Mouse (Mus musculus): ENCODE data around the gene Mlh3. TPM values are rescaled to one million over a fixed set of nuclear protein-coding genes. Genes with fewer than 3 reads are reported as not detected.

Mlh3 gene
- polyA plus RNA-seq, 1 experiment from 2014 or later = 4.0 TPM

- Histone ChIP-seq H3K36me3 (peaks cover 11% of the 10 kb centered on the region), H3K4me2 (no peak overlapping the region), H3K9ac (no peak overlapping the region), H3K27me3 (replicated peaks) (no peaks in the 10 kb centered on the region), H3K4me1 (peaks cover 6% of the 10 kb centered on the region), H3K4me3 (no peak overlapping the region), H3K9me3 (replicated peaks) (no peaks in the 10 kb centered on the region), H3K27ac (no peak overlapping the region)
- 73% methylated on average over 10 of the region's 10 CpGs for WGBS (ENCODE audit: insufficient replicate concordance)
- no peak for ATAC-seq
These were observed 7.9 kb downstream of the Mlh3 start for GRCm38 (mm10) chr12:85262489-85262888.

- H3K4me2 ChIP-seq = peak overlapping the region; percentile 1; the same call in 1 of the 2 replicates
- H3K27me3 ChIP-seq (replicated peaks) = no peaks in the 10 kb centered on the region
- WGBS (ENCODE audit: insufficient replicate concordance) = 25% methylated on average over 7 of the region's 7 CpGs
- no peak for ATAC-seq
- peaks cover 11% of the 10 kb centered on the region for H3K36me3 ChIP-seq
- no peak overlapping the region for H3K4me3 ChIP-seq
- H3K9ac ChIP-seq = no peak overlapping the region
- peak overlapping the region; percentile 39 for H3K27ac ChIP-seq
- no peaks in the 10 kb centered on the region for H3K9me3 ChIP-seq (replicated peaks)
- H3K4me1 ChIP-seq = peaks cover 21% of the 10 kb centered on the region
These were observed 13.3 kb downstream of the Mlh3 start for GRCm38 (mm10) chr12:85257008-85257639.

- 0 out of 2 replicates have a peak overlapping the region, but pooled peaks have one; percentile 37 for H3K27ac ChIP-seq
- ATAC-seq = no peak
- no peak overlapping the region for H3K4me2 ChIP-seq
- no peaks in the 10 kb centered on the region for H3K9me3 ChIP-seq (replicated peaks)
- H3K27me3 ChIP-seq (replicated peaks) = no peaks in the 10 kb centered on the region
- 60% methylated on average over 7 of the region's 7 CpGs for WGBS (ENCODE audit: insufficient replicate concordance)
- H3K9ac ChIP-seq = no peak overlapping the region
- H3K4me3 ChIP-seq = no peak overlapping the region
- H3K4me1 ChIP-seq = peaks cover 21% of the 10 kb centered on the region
- H3K36me3 ChIP-seq = peaks cover 11% of the 10 kb centered on the region
These were observed 14.2 kb downstream of the Mlh3 start for GRCm38 (mm10) chr12:85256074-85256751.

DNA sequence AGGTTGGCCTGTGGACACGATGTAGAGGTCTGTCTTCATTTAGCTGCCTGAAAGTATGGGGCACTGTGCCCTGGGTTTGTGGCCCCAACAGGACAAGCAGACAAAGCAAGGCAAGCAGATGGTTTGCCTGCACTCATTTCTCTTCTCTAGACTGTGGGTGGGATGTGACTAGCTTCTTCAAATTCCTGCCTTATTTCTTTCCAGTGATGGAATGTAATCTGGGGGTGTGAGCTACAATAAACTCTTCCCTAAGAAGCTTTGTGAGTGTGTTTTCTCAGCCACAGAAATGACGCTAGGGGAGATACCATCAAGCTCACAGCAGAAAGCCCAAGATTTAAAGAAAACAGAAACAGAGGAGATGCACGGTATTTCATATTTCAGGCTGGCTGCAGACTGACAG is 18.3 kb downstream of the Mlh3 start:
- no peak overlapping the region for H3K9ac ChIP-seq
- H3K36me3 ChIP-seq = peaks cover 8% of the 10 kb centered on the region
- no peak overlapping the region for H3K4me2 ChIP-seq
- peaks cover 11% of the 10 kb centered on the region for H3K4me1 ChIP-seq
- H3K27ac ChIP-seq = no peak overlapping the region
- H3K27me3 ChIP-seq (replicated peaks) = no peaks in the 10 kb centered on the region
- no peak overlapping the region for H3K4me3 ChIP-seq
- ATAC-seq = no peak
- 0 out of 2 replicates have a peak, but pooled peaks cover 4% of the 10 kb centered on the region for H3K9me3 ChIP-seq (replicated peaks)
- 73% methylated on average over 3 of the region's 3 CpGs for WGBS (ENCODE audit: insufficient replicate concordance)

DNA sequence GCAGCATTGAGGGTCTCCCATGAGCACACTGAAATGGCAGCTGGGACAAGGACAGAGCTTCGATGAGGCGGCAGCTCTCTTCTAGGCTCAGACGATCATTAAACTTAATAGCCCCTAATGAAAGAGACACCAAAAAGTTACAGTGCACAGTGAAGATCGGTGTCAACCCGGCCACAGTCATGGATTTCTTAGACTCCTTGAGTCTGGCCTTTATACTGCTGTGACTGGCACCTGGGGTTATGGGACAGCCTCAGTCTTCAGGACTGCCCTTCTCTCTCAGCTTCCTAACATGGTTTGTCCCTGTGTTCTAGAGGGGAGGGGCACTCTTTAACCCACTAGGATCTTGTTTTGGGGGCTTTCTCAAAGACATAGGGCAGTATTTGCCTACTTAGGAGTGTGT is 32.8 kb downstream of the Mlh3 start:
- Histone ChIP-seq H3K4me3 (no peak overlapping the region), H3K27ac (no peak overlapping the region), H3K9me3 (replicated peaks) (no peaks in the 10 kb centered on the region), H3K9ac (no peak overlapping the region), H3K36me3 (peaks cover 17% of the 10 kb centered on the region), H3K4me2 (no peak overlapping the region), H3K27me3 (replicated peaks) (no peaks in the 10 kb centered on the region), H3K4me1 (peaks cover 7% of the 10 kb centered on the region)
- 81% methylated on average over 5 of the region's 5 CpGs for WGBS (ENCODE audit: insufficient replicate concordance)
- ATAC-seq = no peak

- Histone ChIP-seq H3K4me2 (no peak overlapping the region), H3K9me3 (replicated peaks) (no peaks in the 10 kb centered on the region), H3K4me3 (no peak overlapping the region), H3K27ac (no peak overlapping the region), H3K4me1 (no peaks in the 10 kb centered on the region), H3K36me3 (peaks cover 17% of the 10 kb centered on the region), H3K9ac (no peak overlapping the region), H3K27me3 (replicated peaks) (no peaks in the 10 kb centered on the region)
- 80% methylated on average over 21 of the region's 21 CpGs for WGBS (ENCODE audit: insufficient replicate concordance)
- ATAC-seq = no peak
These were observed 36.7 kb downstream of the Mlh3 start for GRCm38 (mm10) chr12:85233376-85234358.

GRCm38 (mm10) chr12:85227876-85228599 is 42.4 kb downstream of the Mlh3 start:
- no peaks in the 10 kb centered on the region for H3K4me1 ChIP-seq
- H3K4me3 ChIP-seq = no peak overlapping the region
- no peak overlapping the region for H3K4me2 ChIP-seq
- H3K9ac ChIP-seq = no peak overlapping the region
- 0 out of 2 replicates have a peak overlapping the region, but pooled peaks have one; percentile 27 for H3K27ac ChIP-seq
- peaks cover 42% of the 10 kb centered on the region for H3K36me3 ChIP-seq
- no peaks in the 10 kb centered on the region for H3K9me3 ChIP-seq (replicated peaks)
- H3K27me3 ChIP-seq (replicated peaks) = no peaks in the 10 kb centered on the region
- ATAC-seq = no peak
- 63% methylated on average over 15 of the region's 15 CpGs for WGBS (ENCODE audit: insufficient replicate concordance)

DNA sequence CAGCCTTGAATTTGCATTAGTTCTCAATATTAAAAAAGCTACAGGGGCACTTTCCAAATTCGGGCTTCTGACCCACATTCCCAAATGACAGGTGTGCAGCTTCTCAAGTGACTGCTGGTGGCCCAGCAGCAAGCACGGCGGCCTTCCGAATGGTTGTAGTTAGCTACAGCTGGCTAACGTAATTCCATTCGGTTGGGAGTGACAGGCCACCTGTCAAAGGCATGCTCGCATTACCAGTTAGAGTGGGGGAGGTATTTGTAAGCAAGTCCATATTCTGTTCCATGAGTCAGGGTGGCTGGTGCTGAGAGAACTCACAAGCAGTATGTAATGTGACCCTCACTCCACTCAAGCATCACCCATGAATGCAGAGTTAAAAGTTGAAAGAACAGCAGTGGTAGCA is 43.2 kb downstream of the Mlh3 start:
- Histone ChIP-seq H3K27ac (no peak overlapping the region), H3K9ac (no peak overlapping the region), H3K4me2 (no peak overlapping the region), H3K36me3 (peaks cover 51% of the 10 kb centered on the region), H3K4me1 (no peaks in the 10 kb centered on the region), H3K9me3 (replicated peaks) (no peaks in the 10 kb centered on the region), H3K4me3 (no peak overlapping the region), H3K27me3 (replicated peaks) (no peaks in the 10 kb centered on the region)
- 71% methylated on average over 7 of the region's 7 CpGs for WGBS (ENCODE audit: insufficient replicate concordance)
- ATAC-seq = no peak

- ATAC-seq = no peak
These were observed 50.5 kb downstream of the Mlh3 start for GRCm38 (mm10) chr12:85219905-85220290.

DNA sequence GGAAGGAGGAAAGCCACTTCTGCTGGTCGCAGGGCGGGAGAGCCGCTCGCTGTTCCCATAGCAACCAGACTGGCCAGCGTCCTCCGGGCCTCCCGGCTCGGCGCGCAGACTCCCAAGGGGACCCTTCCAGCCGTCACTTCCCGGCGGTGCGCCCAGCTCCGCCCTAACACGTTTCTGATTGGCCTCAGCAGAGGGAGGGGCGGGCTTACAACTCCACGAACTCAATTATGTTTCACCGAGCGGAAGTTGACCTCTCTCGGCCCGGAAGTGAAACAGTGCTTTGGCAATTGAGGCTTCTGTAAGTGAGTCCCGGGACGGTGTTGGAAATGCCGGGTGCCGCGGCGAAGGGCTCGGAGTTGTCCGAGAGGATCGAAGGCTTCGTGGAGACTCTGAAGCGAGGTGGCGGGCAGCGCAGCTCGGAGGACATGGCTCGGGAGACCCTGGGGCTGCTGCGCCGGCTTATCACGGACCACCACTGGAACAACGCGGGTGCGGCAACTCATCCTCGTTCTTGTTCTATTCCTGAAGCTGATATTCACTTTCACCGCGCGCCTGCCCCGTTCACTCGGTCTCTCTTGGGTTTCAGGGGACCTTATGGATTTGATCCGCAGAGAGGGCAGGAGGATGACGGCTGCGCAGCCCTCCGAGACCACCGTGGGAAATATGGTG is 51.0 kb downstream of the Mlh3 start, which contains the start of gene Eif2b2:
Gene Eif2b2 (plus strand): TSS at position 246 of the 669 bp plus-strand sequence.
- under 1% methylated on average over 54 of the region's 54 CpGs for WGBS (ENCODE audit: insufficient replicate concordance)
- H3K27ac ChIP-seq = peak within 1 kb of the TSS; percentile 69

More at GRCm38 (mm10) chr12:85219905-85220290, 50.5 kb downstream of the Mlh3 start:
- peaks cover 41% of the 10 kb centered on the region for H3K36me3 ChIP-seq
- H3K9me3 ChIP-seq (replicated peaks) = no peaks in the 10 kb centered on the region
- WGBS (ENCODE audit: insufficient replicate concordance) = 2% methylated on average over 12 of the region's 12 CpGs
- H3K27me3 ChIP-seq (replicated peaks) = 0 out of 2 replicates have a peak, but pooled peaks cover 4% of the 10 kb centered on the region
- H3K9ac ChIP-seq = peak overlapping the region; percentile 80
- peak overlapping the region; percentile 85 for H3K4me3 ChIP-seq
- H3K27ac ChIP-seq = peak overlapping the region; percentile 69
- H3K4me1 ChIP-seq = peaks cover 27% of the 10 kb centered on the region
- H3K4me2 ChIP-seq = peak overlapping the region; percentile 92

More for the DNA sequence above, 51.0 kb downstream of the Mlh3 start, which contains the start of gene Eif2b2:
- H3K9ac ChIP-seq = peak within 1 kb of the TSS; percentile 80
- 0 out of 2 replicates have a peak, but pooled peaks cover 4% of the 10 kb centered on the region for H3K27me3 ChIP-seq (replicated peaks)
- peaks cover 27% of the 10 kb centered on the region for H3K4me1 ChIP-seq
- H3K36me3 ChIP-seq = peaks cover 36% of the 10 kb centered on the region
- H3K9me3 ChIP-seq (replicated peaks) = no peaks in the 10 kb centered on the region
- H3K4me2 ChIP-seq = peak within 1 kb of the TSS; percentile 92
- ATAC-seq = peak; percentile 100
- peak within 1 kb of the TSS; percentile 85 for H3K4me3 ChIP-seq
